Mouse (Mus musculus): ENCODE measurements around the gene Slc16a10. TPM values are rescaled to one million over a fixed set of nuclear protein-coding genes. Genes with fewer than 3 reads are reported as not detected.

Gene Slc16a10
- polyA plus RNA-seq, 1 experiment = 114 TPM

GRCm38 (mm10) chr10:40179142-40179541 is 37.1 kb upstream of the Slc16a10 start:
- no peaks in the 10 kb centered on the region for H3K36me3 ChIP-seq (ENCODE audit: control insufficient read depth, insufficient read depth, low read length)
- 96% methylated on average over 5 of the region's 5 CpGs for WGBS
- no peak for TF ChIP-seq POLR2A (IDR thresholded peaks at IDR 0.05; ENCODE audit: low read depth, low read length)
- TF ChIP-seq CTCF (IDR thresholded peaks at IDR 0.05; ENCODE audit: extremely low read depth, insufficient read length, insufficient replicate concordance, low read depth, low read length) = no peak; the same call in 1 of the 2 replicates
- no peak overlapping the region for H3K4me3 ChIP-seq (ENCODE audit: low read depth, low read length)
- no peak overlapping the region for H3K27ac ChIP-seq (ENCODE audit: insufficient read depth, low read depth, low read length)
- H3K4me1 ChIP-seq (ENCODE audit: control insufficient read depth, insufficient read depth, insufficient read length, low read length) = peaks cover 11% of the 10 kb centered on the region; the same call in 1 of the 2 replicates
- no peaks in the 10 kb centered on the region for H3K27me3 ChIP-seq (ENCODE audit: control insufficient read depth, insufficient read depth, low read length)

- no peaks in the 10 kb centered on the region for H3K36me3 ChIP-seq (ENCODE audit: control insufficient read depth, insufficient read depth, low read length)
- WGBS = 14% methylated on average over 6 of the region's 6 CpGs
- H3K27ac ChIP-seq (ENCODE audit: insufficient read depth, low read depth, low read length) = peak overlapping the region; percentile 52
- peaks cover 11% of the 10 kb centered on the region; the same call in 1 of the 2 replicates for H3K4me1 ChIP-seq (ENCODE audit: control insufficient read depth, insufficient read depth, insufficient read length, low read length)
- TF ChIP-seq CTCF (IDR thresholded peaks at IDR 0.05; ENCODE audit: extremely low read depth, insufficient read length, insufficient replicate concordance, low read depth, low read length) (no peak), POLR2A (IDR thresholded peaks at IDR 0.05; ENCODE audit: low read depth, low read length) (no peak)
- H3K4me3 ChIP-seq (ENCODE audit: low read depth, low read length) = peak overlapping the region; percentile 32; the same call in 1 of the 2 replicates
- no peaks in the 10 kb centered on the region for H3K27me3 ChIP-seq (ENCODE audit: control insufficient read depth, insufficient read depth, low read length)
Observed at GRCm38 (mm10) chr10:40177323-40177962, 35.4 kb upstream of the Slc16a10 start.

GRCm38 (mm10) chr10:40172136-40172535 is 30.1 kb upstream of the Slc16a10 start:
- WGBS = 89% methylated on average over 6 of the region's 6 CpGs
- Histone ChIP-seq H3K4me3 (ENCODE audit: low read depth, low read length) (no peak overlapping the region), H3K4me1 (ENCODE audit: control insufficient read depth, insufficient read depth, insufficient read length, low read length) (peaks cover 4% of the 10 kb centered on the region; the same call in 1 of the 2 replicates), H3K36me3 (ENCODE audit: control insufficient read depth, insufficient read depth, low read length) (no peaks in the 10 kb centered on the region), H3K27me3 (ENCODE audit: control insufficient read depth, insufficient read depth, low read length) (no peaks in the 10 kb centered on the region), H3K27ac (ENCODE audit: insufficient read depth, low read depth, low read length) (no peak overlapping the region)
- TF ChIP-seq POLR2A (IDR thresholded peaks at IDR 0.05; ENCODE audit: low read depth, low read length) (no peak), CTCF (IDR thresholded peaks at IDR 0.05; ENCODE audit: extremely low read depth, insufficient read length, insufficient replicate concordance, low read depth, low read length) (no peak)

GRCm38 (mm10) chr10:40171211-40171610 is 29.2 kb upstream of the Slc16a10 start:
- Histone ChIP-seq H3K4me1 (ENCODE audit: control insufficient read depth, insufficient read depth, insufficient read length, low read length) (peaks cover 4% of the 10 kb centered on the region; the same call in 1 of the 2 replicates), H3K27ac (ENCODE audit: insufficient read depth, low read depth, low read length) (no peak overlapping the region), H3K27me3 (ENCODE audit: control insufficient read depth, insufficient read depth, low read length) (no peaks in the 10 kb centered on the region), H3K4me3 (ENCODE audit: low read depth, low read length) (no peak overlapping the region), H3K36me3 (ENCODE audit: control insufficient read depth, insufficient read depth, low read length) (no peaks in the 10 kb centered on the region)
- WGBS = 71% methylated on average over 8 of the region's 8 CpGs
- TF ChIP-seq POLR2A (IDR thresholded peaks at IDR 0.05; ENCODE audit: low read depth, low read length) = no peak

GRCm38 (mm10) chr10:40170141-40170558 is 28.1 kb upstream of the Slc16a10 start:
- no peaks in the 10 kb centered on the region for H3K36me3 ChIP-seq (ENCODE audit: control insufficient read depth, insufficient read depth, low read length)
- no peak overlapping the region for H3K27ac ChIP-seq (ENCODE audit: insufficient read depth, low read depth, low read length)
- H3K4me3 ChIP-seq (ENCODE audit: low read depth, low read length) = no peak overlapping the region
- TF ChIP-seq CTCF (IDR thresholded peaks at IDR 0.05; ENCODE audit: extremely low read depth, insufficient read length, insufficient replicate concordance, low read depth, low read length) (no peak), POLR2A (IDR thresholded peaks at IDR 0.05; ENCODE audit: low read depth, low read length) (no peak)
- H3K27me3 ChIP-seq (ENCODE audit: control insufficient read depth, insufficient read depth, low read length) = no peaks in the 10 kb centered on the region
- WGBS = 70% methylated on average over 4 of the region's 4 CpGs
- H3K4me1 ChIP-seq (ENCODE audit: control insufficient read depth, insufficient read depth, insufficient read length, low read length) = peaks cover 1% of the 10 kb centered on the region; the same call in 1 of the 2 replicates

GRCm38 (mm10) chr10:40169566-40169965 is 27.5 kb upstream of the Slc16a10 start:
- 83% methylated on average over 10 of the region's 10 CpGs for WGBS
- Histone ChIP-seq H3K4me3 (ENCODE audit: low read depth, low read length) (no peak overlapping the region), H3K36me3 (ENCODE audit: control insufficient read depth, insufficient read depth, low read length) (no peaks in the 10 kb centered on the region), H3K27ac (ENCODE audit: insufficient read depth, low read depth, low read length) (no peak overlapping the region), H3K27me3 (ENCODE audit: control insufficient read depth, insufficient read depth, low read length) (no peaks in the 10 kb centered on the region), H3K4me1 (ENCODE audit: control insufficient read depth, insufficient read depth, insufficient read length, low read length) (peaks cover 1% of the 10 kb centered on the region; the same call in 1 of the 2 replicates)
- TF ChIP-seq CTCF (IDR thresholded peaks at IDR 0.05; ENCODE audit: extremely low read depth, insufficient read length, insufficient replicate concordance, low read depth, low read length) = no peak
- TF ChIP-seq POLR2A (IDR thresholded peaks at IDR 0.05; ENCODE audit: low read depth, low read length) = no peak

GRCm38 (mm10) chr10:40169088-40169487 is 27.0 kb upstream of the Slc16a10 start:
- Histone ChIP-seq H3K4me1 (ENCODE audit: control insufficient read depth, insufficient read depth, insufficient read length, low read length) (peaks cover 3% of the 10 kb centered on the region; the same call in 1 of the 2 replicates), H3K36me3 (ENCODE audit: control insufficient read depth, insufficient read depth, low read length) (no peaks in the 10 kb centered on the region), H3K4me3 (ENCODE audit: low read depth, low read length) (no peak overlapping the region), H3K27ac (ENCODE audit: insufficient read depth, low read depth, low read length) (no peak overlapping the region), H3K27me3 (ENCODE audit: control insufficient read depth, insufficient read depth, low read length) (no peaks in the 10 kb centered on the region)
- WGBS = 56% methylated on average over 7 of the region's 7 CpGs
- TF ChIP-seq CTCF (IDR thresholded peaks at IDR 0.05; ENCODE audit: extremely low read depth, insufficient read length, insufficient replicate concordance, low read depth, low read length) = no peak
- TF ChIP-seq POLR2A (IDR thresholded peaks at IDR 0.05; ENCODE audit: low read depth, low read length) = no peak

Measured in small intestine, adult 2 months (tissue).